7 mouse cellular contexts compared by ENCODE assay signal in the genomic region with DNA sequence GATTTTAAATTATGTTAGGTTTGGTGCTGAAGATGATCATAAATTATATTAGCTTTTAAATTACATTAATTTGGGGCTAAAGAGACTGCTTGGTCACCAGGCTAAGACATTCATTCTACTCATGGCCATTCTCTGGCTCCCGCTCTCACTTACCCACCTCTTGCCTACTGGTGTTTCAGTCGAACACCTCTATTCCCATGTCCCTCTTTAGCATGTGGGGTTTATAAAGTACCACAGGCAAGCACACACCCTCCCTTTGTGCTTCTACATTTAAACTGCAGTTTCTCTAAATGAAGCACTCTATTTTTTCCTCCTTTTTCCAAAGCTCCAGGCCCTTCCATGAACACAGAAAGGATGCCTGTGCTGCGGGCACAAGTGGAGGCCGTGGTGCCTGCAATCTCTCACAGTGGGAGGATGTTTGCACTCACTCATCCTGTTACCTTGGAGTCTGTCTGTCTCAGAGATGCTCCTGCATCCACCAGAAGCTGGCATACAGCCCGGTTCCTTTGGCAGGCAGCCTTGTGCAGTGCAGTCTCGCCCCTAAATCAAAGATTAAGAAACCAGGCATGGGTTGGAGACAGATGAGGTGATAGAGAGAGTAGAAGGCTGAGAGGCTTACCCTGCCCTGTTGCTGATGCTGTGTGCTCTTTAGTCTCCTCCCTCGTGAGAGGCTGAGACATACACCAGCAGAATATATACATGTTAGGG. TPM values are rescaled to one million over a fixed set of nuclear protein-coding genes. Genes with fewer than 3 reads are reported as not detected.
DNase-seq lines count a peak whose midpoint lies in the region; ATAC-seq and TF ChIP-seq lines count a peak whose summit lies in the region.

No protein-coding gene starts in this region.

- WGBS in embryonic facial prominence, embryonic 10.5 days, result 88% methylated on average over 7 of the region's 7 CpGs
- WGBS in intestine, postnatal 0 days, result 60% methylated on average over 7 of the region's 7 CpGs

- DNase-seq in 3T3-L1 (ENCODE audit: low read depth, low spot score), result peak; percentile 87
- peak; percentile 36 for DNase-seq in adipocyte (ENCODE audit: low spot score)
- no peak for DNase-seq in embryonic facial prominence, embryonic 10.5 days (ENCODE audit: low spot score)
- peak; percentile 12 to 22 for DNase-seq in lung, adult 18-20 months
- DNase-seq in right cerebral cortex, postnatal 14 days, result peak; percentile 84
- DNase-seq in c-Kit-positive CD71-positive TER-119-positive erythroid progenitor cells, embryonic 14.5 days (ENCODE audit: low spot score), result no peak

- no peak for TF ChIP-seq CTCF in intestine, postnatal 0 days (IDR thresholded peaks at IDR 0.05; ENCODE audit: low read depth)

- no peak overlapping the region for H3K4me3 ChIP-seq in embryonic facial prominence, embryonic 10.5 days
- H3K4me3 ChIP-seq in intestine, postnatal 0 days (ENCODE audit: low read depth, low read length), result no peak overlapping the region

- 0 out of 2 replicates have a peak overlapping the region, but pooled peaks have one; percentile 26 for H3K27ac ChIP-seq in embryonic facial prominence, embryonic 10.5 days (replicated peaks)
- H3K27ac ChIP-seq in intestine, postnatal 0 days (ENCODE audit: low read depth, low read length), result no peak overlapping the region

- H3K27me3 ChIP-seq in embryonic facial prominence, embryonic 10.5 days (replicated peaks; ENCODE audit: low read depth, poor library complexity, severe bottlenecking), result no peaks in the 10 kb centered on the region
- no peaks in the 10 kb centered on the region for H3K27me3 ChIP-seq in intestine, postnatal 0 days (replicated peaks; ENCODE audit: control insufficient read depth, insufficient read depth, low read length)

- no peak overlapping the region for H3K4me2 ChIP-seq in intestine, postnatal 0 days (replicated peaks; ENCODE audit: low read depth)

- 0 out of 2 replicates have a peak, but pooled peaks have one; percentile 6 for ATAC-seq in intestine, postnatal 0 days

- peaks cover 13% of the 10 kb centered on the region for H3K4me1 ChIP-seq in embryonic facial prominence, embryonic 10.5 days
- no peaks in the 10 kb centered on the region for H3K4me1 ChIP-seq in intestine, postnatal 0 days (replicated peaks; ENCODE audit: control insufficient read depth, insufficient read depth, low read length)

- H3K36me3 ChIP-seq in embryonic facial prominence, embryonic 10.5 days (replicated peaks), result no peaks in the 10 kb centered on the region
- no peaks in the 10 kb centered on the region for H3K36me3 ChIP-seq in intestine, postnatal 0 days (ENCODE audit: control insufficient read depth, insufficient read depth)

- no peak overlapping the region for H3K9ac ChIP-seq in intestine, postnatal 0 days (ENCODE audit: low read depth, low read length)

- H3K9me3 ChIP-seq in embryonic facial prominence, embryonic 10.5 days, result no peaks in the 10 kb centered on the region
- no peaks in the 10 kb centered on the region for H3K9me3 ChIP-seq in intestine, postnatal 0 days (ENCODE audit: control insufficient read depth)

RNA-seq across cellular contexts. Expression of gene Ptn, which starts 40.6 kb away (rescaled TPM):
- 225 and 262 TPM in 2 replicates for polyA plus RNA-seq in embryonic facial prominence, embryonic 10.5 days (2016; fragmentation: Nextera tagmentation; extraction: Ambion mirVana)
- polyA plus RNA-seq in intestine, postnatal 0 days (2015; fragmentation: Nextera tagmentation; extraction: Ambion mirVana), result 120 and 128 TPM in 2 replicates

Comparison
In these comparisons a context has a peak if more than half of its experiments do, and no peak if none do; other contexts are left out.
1. DNase-seq: peak in 3T3-L1 (single experiment), adipocyte (single experiment), lung, adult 18-20 months (2 of 2) and right cerebral cortex, postnatal 14 days (single experiment); none in embryonic facial prominence, embryonic 10.5 days (single experiment) and c-Kit-positive CD71-positive TER-119-positive erythroid progenitor cells, embryonic 14.5 days (single experiment).